Mouse (Mus musculus): ENCODE data around the gene Cpm. TPM values are rescaled to one million over a fixed set of nuclear protein-coding genes. Genes with fewer than 3 reads are reported as not detected.

Cpm gene
- total RNA-seq, 2 experiments from 2014 or later = 0.85 TPM; not detected in 1

GRCm38 (mm10) chr10:117655460-117655859 is 26.2 kb downstream of the Cpm start:
- ATAC-seq (replicated peaks; ENCODE audit: low FRiP score, low TSS enrichment, poor library complexity, severe bottlenecking) = no peak

GRCm38 (mm10) chr10:117655908-117656661 is 26.8 kb downstream of the Cpm start:
- ATAC-seq (replicated peaks; ENCODE audit: low FRiP score, low TSS enrichment, poor library complexity, severe bottlenecking) = no peak

GRCm38 (mm10) chr10:117656662-117656962 is 27.3 kb downstream of the Cpm start:
- ATAC-seq (replicated peaks; ENCODE audit: low FRiP score, low TSS enrichment, poor library complexity, severe bottlenecking) = no peak

GRCm38 (mm10) chr10:117656985-117657658 is 27.8 kb downstream of the Cpm start:
- no peak for ATAC-seq (replicated peaks; ENCODE audit: low FRiP score, low TSS enrichment, poor library complexity, severe bottlenecking)

DNA sequence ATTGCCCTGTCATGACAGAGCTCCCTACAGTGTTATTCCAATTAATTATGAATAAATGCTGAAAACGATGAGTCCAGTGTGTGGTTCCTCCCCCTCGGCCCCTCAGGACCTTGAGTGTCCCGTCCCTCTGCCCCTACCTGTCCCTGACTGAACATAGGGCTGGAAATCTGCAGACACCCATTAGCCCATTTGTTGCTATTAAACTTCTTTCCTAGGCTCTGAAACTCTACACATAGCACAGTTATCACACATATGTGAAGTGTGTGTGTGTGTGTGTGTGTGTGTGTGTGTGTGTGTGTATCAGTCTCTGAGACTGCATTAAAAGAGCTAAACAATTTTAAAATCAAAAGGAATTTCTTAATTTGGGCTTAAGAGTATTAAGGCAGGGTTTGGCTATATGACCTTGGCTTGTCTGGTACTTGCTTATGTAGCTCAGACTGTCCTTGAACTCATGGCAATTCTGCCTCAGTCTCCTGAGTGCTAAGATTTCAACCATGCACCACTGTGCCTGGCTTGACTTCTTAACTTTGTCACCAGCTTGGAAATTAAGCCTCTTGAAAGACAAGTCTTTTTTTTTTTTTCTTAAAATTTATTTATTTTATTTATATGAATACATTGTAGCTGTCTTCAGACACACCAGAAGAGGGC is 28.5 kb downstream of the Cpm start:
- ATAC-seq (replicated peaks; ENCODE audit: low FRiP score, low TSS enrichment, poor library complexity, severe bottlenecking) = no peak

DNA sequence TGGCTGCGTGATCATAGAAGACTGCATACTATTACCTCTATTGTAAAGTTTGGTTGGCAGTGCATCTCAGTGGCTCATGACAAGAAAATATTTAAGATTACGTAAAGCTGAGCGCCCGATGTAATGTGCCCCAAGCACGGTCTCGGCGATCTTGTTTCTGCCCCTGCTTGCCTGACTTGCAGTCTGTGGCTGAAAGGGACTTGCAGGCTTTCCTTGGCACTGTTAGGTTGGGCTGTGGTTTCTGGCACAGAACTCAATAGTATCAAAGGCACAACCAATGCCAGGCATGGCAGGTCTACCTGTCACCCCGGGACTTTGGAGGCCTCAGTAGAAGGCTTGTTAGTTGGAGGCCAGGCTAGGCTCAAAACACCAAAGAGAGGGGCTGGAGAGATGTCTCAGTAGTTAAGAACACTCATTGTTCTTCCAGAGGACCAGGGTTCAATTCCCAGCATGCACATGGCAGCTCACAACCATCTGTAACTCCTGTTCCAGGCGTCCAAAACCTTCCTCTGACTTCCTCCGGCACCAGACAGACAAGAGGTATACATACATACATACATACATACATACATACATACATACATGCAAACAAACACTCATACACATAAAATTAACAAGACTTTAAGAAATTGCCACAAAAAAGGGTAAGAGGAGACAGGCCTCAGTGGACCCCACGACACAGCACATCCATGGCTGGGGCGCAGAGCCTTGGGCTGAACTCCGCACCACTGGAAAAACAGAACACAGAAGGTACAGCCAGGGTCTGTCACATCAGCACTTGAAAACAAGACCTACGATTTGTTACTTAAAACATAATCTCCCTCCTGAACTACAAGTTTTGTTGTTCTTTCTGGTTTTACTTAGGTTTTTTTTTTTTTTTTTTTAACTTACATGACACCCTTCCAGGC is 29.5 kb downstream of the Cpm start:
- ATAC-seq (replicated peaks; ENCODE audit: low FRiP score, low TSS enrichment, poor library complexity, severe bottlenecking) = no peak

DNA sequence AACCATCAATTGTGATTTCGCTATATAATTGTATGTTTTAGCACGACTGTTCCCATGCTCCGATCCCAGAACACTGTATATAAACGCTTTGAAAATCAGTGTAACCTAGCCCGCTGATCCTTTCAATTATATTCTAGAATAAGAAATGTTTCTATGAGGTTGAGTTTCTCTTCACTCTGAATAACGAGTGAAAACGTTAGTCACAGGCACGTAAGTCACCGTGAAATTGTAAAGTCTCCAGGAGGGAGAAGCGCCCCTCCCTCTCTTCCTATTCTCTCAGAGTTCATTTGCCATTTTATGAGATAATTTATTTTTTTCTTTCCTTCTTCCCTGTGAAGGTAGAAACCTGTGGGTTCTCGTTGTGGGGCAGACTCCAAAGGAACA is 30.1 kb downstream of the Cpm start:
- ATAC-seq (replicated peaks; ENCODE audit: low FRiP score, low TSS enrichment, poor library complexity, severe bottlenecking) = no peak

GRCm38 (mm10) chr10:117659819-117660218 is 30.5 kb downstream of the Cpm start:
- ATAC-seq (replicated peaks; ENCODE audit: low FRiP score, low TSS enrichment, poor library complexity, severe bottlenecking) = no peak

DNA sequence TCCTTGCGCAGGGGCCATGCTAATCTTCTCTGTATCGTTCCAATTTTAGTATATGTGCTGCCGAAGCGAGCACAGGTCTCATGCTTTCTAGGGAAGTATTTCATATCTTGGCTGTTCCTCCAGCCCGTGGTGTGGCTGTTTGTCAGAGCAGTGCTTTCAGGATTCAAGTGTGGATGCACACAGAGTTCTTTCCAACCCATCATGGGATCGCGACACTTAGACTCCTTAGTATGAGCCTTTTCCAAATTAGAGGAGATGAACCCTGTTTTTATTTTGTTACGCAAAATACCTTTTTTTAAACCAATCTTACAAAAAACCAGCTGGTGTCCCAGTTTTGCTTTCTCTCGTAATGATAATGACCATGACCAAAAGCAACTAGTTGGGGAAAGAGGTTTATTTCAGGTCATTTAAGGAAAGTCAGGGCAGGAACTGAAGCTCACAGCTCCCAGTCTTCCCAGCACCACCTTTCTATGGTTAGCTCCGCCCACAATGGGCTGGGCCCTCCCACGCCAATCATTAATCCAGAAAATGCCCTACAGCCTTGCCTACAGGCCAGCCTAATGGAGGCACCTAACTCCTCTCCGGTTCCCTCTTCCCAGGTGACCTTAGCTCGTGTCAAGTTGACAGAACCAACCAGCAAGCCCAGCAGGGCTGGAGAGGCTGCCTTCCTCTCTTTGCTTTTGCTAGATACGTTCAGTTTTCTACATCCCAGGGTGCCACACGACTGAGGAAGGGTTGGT is 33.2 kb downstream of the Cpm start:
- ATAC-seq (replicated peaks; ENCODE audit: low FRiP score, low TSS enrichment, poor library complexity, severe bottlenecking) = no peak

DNA sequence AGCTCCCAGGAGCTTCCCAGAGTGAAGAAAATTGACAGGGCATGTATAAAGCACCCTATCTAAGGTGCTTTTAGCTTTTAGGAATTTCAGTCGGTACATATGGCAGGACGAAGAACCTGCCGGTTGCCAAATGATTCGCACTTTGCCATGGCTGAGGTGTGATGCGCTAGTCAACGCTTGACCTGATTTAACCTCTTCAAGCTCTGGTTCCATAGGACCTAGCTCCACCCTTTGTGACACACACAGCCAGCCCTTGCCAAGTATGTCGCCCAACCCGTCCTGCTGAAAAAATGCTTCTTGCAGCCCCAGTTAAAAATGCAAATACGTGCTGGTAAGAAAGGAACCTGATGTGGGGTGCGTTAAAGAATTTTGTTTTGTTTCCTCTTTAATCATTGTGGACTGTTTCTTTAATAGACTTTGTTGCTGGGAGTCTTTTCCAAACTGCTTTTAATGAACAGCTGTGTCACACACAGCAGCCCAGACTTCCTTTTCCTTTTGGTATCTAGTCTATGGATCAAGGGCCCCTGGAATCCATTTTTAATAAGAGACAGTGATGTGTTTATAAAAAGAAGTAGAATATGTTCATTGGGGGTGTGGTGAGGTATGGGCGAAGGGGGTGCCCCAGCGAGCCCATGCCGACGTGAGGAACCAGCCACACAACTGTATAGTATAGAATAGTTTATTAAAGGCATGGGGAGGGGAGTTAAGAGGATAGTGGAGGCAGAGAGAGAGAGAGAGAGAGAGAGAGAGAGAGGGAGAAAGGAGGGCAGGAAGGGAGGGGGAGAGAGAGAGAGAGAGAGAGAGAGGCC is 34.0 kb downstream of the Cpm start:
- no peak; the same call in 1 of the 2 replicates for ATAC-seq (replicated peaks; ENCODE audit: low FRiP score, low TSS enrichment, poor library complexity, severe bottlenecking)

- ATAC-seq (replicated peaks; ENCODE audit: low FRiP score, low TSS enrichment, poor library complexity, severe bottlenecking) = no peak
Observed at GRCm38 (mm10) chr10:117663865-117664200, 34.5 kb downstream of the Cpm start.

- no peak for ATAC-seq (replicated peaks; ENCODE audit: low FRiP score, low TSS enrichment, poor library complexity, severe bottlenecking)
Observed at GRCm38 (mm10) chr10:117664208-117664925, 35.1 kb downstream of the Cpm start.

DNA sequence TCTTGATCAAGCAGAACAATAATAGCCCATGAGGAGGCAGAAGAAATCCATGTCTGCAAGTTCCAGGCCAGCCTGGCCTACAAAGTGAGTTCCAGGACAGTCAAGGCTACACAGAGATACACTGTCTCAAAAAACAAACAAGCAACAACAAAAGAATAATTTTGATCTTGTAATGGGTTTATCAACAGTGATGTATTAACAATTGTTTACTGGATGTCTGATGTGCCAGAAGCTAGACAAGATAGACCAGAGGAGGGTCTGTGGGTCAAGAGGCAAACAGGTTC is 35.6 kb downstream of the Cpm start:
- no peak for ATAC-seq (replicated peaks; ENCODE audit: low FRiP score, low TSS enrichment, poor library complexity, severe bottlenecking)

- no peak for ATAC-seq (replicated peaks; ENCODE audit: low FRiP score, low TSS enrichment, poor library complexity, severe bottlenecking)
Observed at GRCm38 (mm10) chr10:117665376-117666275, 36.3 kb downstream of the Cpm start.

- no peak for ATAC-seq (replicated peaks; ENCODE audit: low FRiP score, low TSS enrichment, poor library complexity, severe bottlenecking)
Observed at GRCm38 (mm10) chr10:117666361-117666760, 37.1 kb downstream of the Cpm start.

GRCm38 (mm10) chr10:117666947-117667630 is 37.8 kb downstream of the Cpm start:
- no peak for ATAC-seq (replicated peaks; ENCODE audit: low FRiP score, low TSS enrichment, poor library complexity, severe bottlenecking)

Measured in megakaryocyte-erythroid progenitor cell, adult 5-6 weeks (primary cell).